Mouse (Mus musculus) embryonic facial prominence, embryonic 11.5 days (tissue): Measurements from ENCODE around the gene Plxna1. TPM values are rescaled to one million over a fixed set of nuclear protein-coding genes. Genes with fewer than 3 reads are reported as not detected.

Experiments
- ATAC-seq: fragments of 200-750 bp; cut with Nextera tagmentation; replicated peaks from 2 replicates; pipeline ENCODE4 v1.8.0; 2017; ENCODE audit warnings: low read depth; ENCODE audit not compliant: insufficient number of reproducible peaks, low FRiP score, low TSS enrichment
- DNase-seq: peaks from one replicate; pipeline ENCODE4 v3.0.0-alpha.2; 2015; ENCODE audit warnings: low spot score
- H3K27ac ChIP-seq: fragments of 300-500 bp; sonication (generic); replicated peaks from 2 replicates; pipeline ENCODE4 v1.5.1; 2014; ENCODE audit warnings: mild to moderate bottlenecking, low read depth, low read length, control low read depth
- H3K27me3 ChIP-seq: fragments of 300-500 bp; sonication (generic); 2 replicates; pipeline ENCODE4 v1.6.1; 2014; ENCODE audit warnings: mild to moderate bottlenecking, low read length, moderate library complexity, mixed read lengths; ENCODE audit not compliant: control insufficient read depth, insufficient read depth
- H3K36me3 ChIP-seq: fragments of 300-500 bp; sonication (generic); replicated peaks from 2 replicates; pipeline ENCODE4 v1.6.1; 2014; ENCODE audit warnings: low read depth, mild to moderate bottlenecking, low read length, moderate library complexity, mixed read lengths; ENCODE audit not compliant: control insufficient read depth, insufficient read depth
- H3K4me1 ChIP-seq: fragments of 300-500 bp; sonication (generic); 2 replicates; pipeline ENCODE4 v1.6.1; 2014; ENCODE audit warnings: low read length, mixed read lengths; ENCODE audit not compliant: control insufficient read depth, insufficient read depth
- H3K4me2 ChIP-seq: fragments of 300-500 bp; sonication (generic); 2 replicates; pipeline ENCODE4 v1.6.1; 2014; ENCODE audit warnings: low read depth, mild to moderate bottlenecking, control low read depth, low read length, moderate library complexity
- H3K4me3 ChIP-seq: fragments of 300-500 bp; sonication (generic); 2 replicates; pipeline ENCODE4 v1.5.1; 2014; ENCODE audit warnings: low read depth, low read length, control low read depth
- H3K9ac ChIP-seq: fragments of 300-500 bp; sonication (generic); replicated peaks from 2 replicates; pipeline ENCODE4 v1.6.1; 2014; ENCODE audit warnings: mild to moderate bottlenecking, control low read depth, low read length
- H3K9me3 ChIP-seq: fragments of 300-500 bp; sonication (generic); replicated peaks from 2 replicates; pipeline ENCODE4 v1.6.1; 2016; ENCODE audit warnings: mild to moderate bottlenecking, low read length, inconsistent platforms, mixed read lengths; ENCODE audit not compliant: control insufficient read depth
- WGBS: fragments of 180-500 bp; shearing (Covaris S2); extraction: QIAGEN DNeasy Blood & Tissue Kit; methylation state at CpG from one replicate; pipeline ENCODE4 v1.1.7; 2014; 5-methylcytosine and 5-hydroxymethylcytosine counted together
- polyA plus RNA-seq: library from polyadenylated mRNA; unstranded; fragments of >200 nt; fragmentation: Nextera tagmentation; extraction: Ambion mirVana; gene quantifications from 2 replicates; pipeline ENCODE4 v1.2.1, GENCODE M21; 2014

Plxna1 gene
- polyA plus RNA-seq, 1 experiment from 2014 or later, result 15.9 TPM

DNA sequence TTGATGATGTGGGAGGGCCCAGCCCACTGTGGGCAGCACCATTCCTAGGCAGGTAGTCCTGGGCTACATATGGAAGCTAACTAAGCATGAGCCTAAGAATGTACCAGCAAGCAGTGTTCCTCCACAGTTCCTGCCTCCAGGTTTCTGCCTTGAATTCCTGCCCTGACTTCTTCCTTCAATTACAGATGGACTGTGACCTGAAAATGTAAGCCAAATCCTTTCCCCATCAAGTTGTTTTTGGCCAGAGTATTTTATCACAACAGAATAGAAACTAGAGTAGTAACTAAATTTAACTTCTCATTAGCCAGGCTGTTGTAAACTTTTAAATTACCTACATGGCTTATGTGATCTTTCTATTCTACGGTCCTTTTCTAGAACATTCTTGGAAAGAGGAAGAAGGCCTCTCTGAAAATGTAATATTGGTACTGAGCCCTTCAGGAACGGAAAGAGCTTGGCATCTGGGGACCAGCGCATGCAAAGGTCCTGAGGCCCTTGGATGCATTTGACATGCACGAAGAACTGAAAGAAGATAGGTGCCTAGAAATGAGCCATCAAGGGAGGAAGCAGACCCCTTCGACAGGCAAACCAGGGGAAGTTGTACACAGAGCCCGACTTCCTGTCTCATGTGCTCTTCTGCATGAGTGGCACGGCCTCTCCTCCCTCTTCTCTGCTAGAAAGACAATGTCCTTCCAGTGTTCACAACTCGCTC, 66.3 kb downstream of the Plxna1 start:
- 90% methylated on average over 8 of the region's 8 CpGs for WGBS
- ATAC-seq, result no peak
- no peaks in the 10 kb centered on the region for H3K4me1 ChIP-seq
- no peaks in the 10 kb centered on the region for H3K9me3 ChIP-seq
- no peak for DNase-seq
- H3K36me3 ChIP-seq, result no peaks in the 10 kb centered on the region
- H3K9ac ChIP-seq, result no peak overlapping the region
- no peak overlapping the region for H3K27ac ChIP-seq
- H3K4me2 ChIP-seq, result no peak overlapping the region
- no peak overlapping the region for H3K4me3 ChIP-seq
- no peaks in the 10 kb centered on the region for H3K27me3 ChIP-seq

DNA sequence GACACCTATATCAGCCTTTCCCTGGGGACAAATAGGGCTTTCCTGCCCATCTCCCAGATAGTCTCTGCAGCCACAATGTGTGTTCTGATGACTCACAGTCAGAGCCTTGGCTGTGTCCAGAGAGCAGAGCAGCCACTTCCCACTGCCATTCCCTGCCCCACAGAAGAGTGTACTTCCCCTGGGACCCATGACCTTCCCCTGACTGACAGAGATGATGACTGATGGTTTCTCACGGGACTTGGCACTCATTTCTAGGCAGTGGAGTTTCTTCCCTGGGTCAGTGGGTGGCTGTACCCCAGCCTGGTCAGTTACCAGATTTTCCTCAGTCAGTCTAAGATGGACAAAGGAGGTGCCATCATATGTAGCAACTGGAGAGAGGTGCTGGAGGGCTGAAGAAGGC, 67.8 kb downstream of the Plxna1 start:
- H3K9me3 ChIP-seq, result no peaks in the 10 kb centered on the region
- H3K9ac ChIP-seq, result no peak overlapping the region
- no peak overlapping the region for H3K4me2 ChIP-seq
- WGBS, result 55% methylated on average over 1 of the region's 1 CpGs
- ATAC-seq, result no peak
- H3K4me1 ChIP-seq, result no peaks in the 10 kb centered on the region
- no peak for DNase-seq
- no peaks in the 10 kb centered on the region for H3K27me3 ChIP-seq
- H3K36me3 ChIP-seq, result no peaks in the 10 kb centered on the region
- H3K27ac ChIP-seq, result no peak overlapping the region
- H3K4me3 ChIP-seq, result no peak overlapping the region

DNA sequence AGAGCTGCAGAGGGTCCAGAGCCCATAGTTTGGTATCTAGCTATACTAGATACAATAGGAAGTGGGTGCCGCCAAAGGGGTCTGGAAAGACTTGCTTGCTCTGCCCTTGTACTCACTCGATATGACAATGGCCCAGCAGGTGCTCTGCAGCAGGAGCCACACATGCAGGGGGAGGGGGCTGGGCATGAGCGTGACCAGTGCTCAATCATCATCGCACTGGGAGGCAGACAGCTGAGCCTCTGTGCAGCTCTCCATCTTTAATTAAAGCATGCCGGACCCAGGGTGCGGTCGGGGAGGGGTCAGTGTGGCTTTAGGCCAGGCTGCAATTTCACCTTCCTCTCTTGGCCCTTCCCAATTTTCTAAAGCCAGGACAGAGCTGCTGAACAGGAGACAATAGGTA, 70.9 kb downstream of the Plxna1 start:
- no peak overlapping the region for H3K4me2 ChIP-seq
- H3K4me1 ChIP-seq, result no peaks in the 10 kb centered on the region; the same call in 1 of the 2 replicates
- H3K36me3 ChIP-seq, result no peaks in the 10 kb centered on the region
- 0 out of 2 replicates have a peak, but pooled peaks have one; percentile 35 for ATAC-seq
- no peak overlapping the region for H3K9ac ChIP-seq
- 25% methylated on average over 7 of the region's 7 CpGs for WGBS
- H3K4me3 ChIP-seq, result no peak overlapping the region
- H3K27me3 ChIP-seq, result no peaks in the 10 kb centered on the region
- no peak overlapping the region for H3K27ac ChIP-seq
- no peak for DNase-seq
- H3K9me3 ChIP-seq, result no peaks in the 10 kb centered on the region

DNA sequence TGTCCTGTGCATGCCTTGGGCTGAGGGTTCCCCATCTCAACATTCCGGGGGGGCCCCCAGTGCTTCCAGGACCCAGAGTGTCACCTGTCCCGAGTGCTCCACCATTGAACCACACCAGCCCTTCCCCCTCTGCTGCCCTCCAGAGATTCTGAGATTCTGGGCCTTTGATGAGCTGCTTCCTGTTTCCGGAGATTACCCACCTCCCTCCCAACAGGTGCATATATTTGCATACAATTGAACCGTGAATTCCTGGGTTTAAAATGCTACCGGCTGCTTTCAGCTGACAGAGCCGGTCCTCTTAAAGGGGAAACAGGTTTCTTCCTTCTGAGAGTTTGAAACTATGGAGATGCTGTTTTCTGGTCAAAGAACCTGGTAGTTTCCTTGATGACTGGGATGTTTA, 74.3 kb downstream of the Plxna1 start:
- Histone ChIP-seq H3K36me3 (no peaks in the 10 kb centered on the region), H3K4me1 (no peaks in the 10 kb centered on the region; the same call in 1 of the 2 replicates), H3K27me3 (no peaks in the 10 kb centered on the region), H3K27ac (no peak overlapping the region), H3K9me3 (peaks cover 2% of the 10 kb centered on the region; the same call in 1 of the 2 replicates), H3K4me3 (no peak overlapping the region), H3K4me2 (no peak overlapping the region), H3K9ac (no peak overlapping the region)
- no peak for ATAC-seq
- 24% methylated on average over 6 of the region's 6 CpGs for WGBS
- DNase-seq, result no peak

DNA sequence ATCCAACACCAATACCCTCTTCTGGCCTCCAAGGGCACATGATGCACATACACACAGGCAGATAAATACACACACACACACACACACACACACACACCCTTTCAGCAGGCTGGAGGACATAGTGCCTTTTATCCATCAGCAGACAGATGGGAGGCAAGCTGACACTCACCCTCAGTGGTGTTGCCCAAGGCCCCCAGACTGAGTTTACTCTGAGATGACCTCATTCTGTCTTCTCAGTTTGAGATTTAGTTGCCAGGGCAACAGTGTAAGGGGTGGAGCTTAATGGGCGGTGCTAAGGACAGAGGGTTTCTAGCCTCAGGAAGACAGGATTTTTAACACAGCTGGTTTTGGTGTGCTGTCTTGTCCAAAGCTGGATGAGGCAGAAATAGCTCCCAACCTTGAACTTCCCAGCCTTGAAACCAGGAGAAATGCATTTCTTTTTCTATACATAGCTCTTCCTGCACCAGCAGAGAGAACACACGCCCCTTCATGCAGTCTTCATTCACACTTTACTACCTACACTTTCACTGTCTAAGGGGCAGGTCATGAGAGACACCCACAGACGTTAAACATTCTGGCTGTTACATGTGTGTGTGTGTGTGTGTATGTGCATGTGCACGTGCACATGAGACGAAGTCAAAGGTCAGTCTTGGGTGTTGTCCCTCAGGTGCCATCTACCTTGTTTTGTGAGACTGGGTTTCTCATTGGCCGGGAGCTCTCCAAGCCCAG, 75.6 kb downstream of the Plxna1 start:
- ATAC-seq (peak; percentile 60), DNase-seq (peak; percentile 74)
- H3K4me1 ChIP-seq, result no peaks in the 10 kb centered on the region; the same call in 1 of the 2 replicates

DNA sequence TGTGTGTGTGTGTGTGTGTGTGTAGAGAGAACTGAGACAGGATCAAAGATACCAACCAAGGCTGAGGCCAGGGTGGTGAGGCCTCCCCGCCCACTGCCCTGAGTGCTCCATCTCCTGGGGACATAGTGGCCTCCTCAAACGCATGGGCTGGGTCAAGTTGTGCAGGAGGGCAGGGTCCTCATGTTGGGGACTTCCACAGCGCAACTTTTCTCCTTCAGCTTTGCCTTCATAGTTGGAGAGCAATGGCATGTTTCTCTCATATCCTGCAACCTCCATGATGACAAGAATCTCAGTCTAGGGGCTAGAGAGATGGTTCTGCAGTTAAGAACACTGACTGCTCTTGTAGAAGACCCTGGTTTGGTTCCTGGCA, 76.1 kb downstream of the Plxna1 start:
- WGBS, result 72% methylated on average over 3 of the region's 3 CpGs
- Histone ChIP-seq H3K9me3 (peaks cover 3% of the 10 kb centered on the region; the same call in 1 of the 2 replicates), H3K36me3 (no peaks in the 10 kb centered on the region), H3K27me3 (no peaks in the 10 kb centered on the region), H3K4me1 (no peaks in the 10 kb centered on the region; the same call in 1 of the 2 replicates), H3K27ac (no peak overlapping the region), H3K4me3 (no peak overlapping the region), H3K4me2 (no peak overlapping the region), H3K9ac (no peak overlapping the region)
- DNase-seq, result no peak
- ATAC-seq, result no peak

More for the DNA sequence above, 75.6 kb downstream of the Plxna1 start:
- 48% methylated on average over 6 of the region's 6 CpGs for WGBS
- Histone ChIP-seq H3K9ac (no peak overlapping the region), H3K4me2 (no peak overlapping the region), H3K36me3 (no peaks in the 10 kb centered on the region), H3K4me3 (no peak overlapping the region), H3K9me3 (peaks cover 3% of the 10 kb centered on the region; the same call in 1 of the 2 replicates), H3K27me3 (no peaks in the 10 kb centered on the region), H3K27ac (no peak overlapping the region)

DNA sequence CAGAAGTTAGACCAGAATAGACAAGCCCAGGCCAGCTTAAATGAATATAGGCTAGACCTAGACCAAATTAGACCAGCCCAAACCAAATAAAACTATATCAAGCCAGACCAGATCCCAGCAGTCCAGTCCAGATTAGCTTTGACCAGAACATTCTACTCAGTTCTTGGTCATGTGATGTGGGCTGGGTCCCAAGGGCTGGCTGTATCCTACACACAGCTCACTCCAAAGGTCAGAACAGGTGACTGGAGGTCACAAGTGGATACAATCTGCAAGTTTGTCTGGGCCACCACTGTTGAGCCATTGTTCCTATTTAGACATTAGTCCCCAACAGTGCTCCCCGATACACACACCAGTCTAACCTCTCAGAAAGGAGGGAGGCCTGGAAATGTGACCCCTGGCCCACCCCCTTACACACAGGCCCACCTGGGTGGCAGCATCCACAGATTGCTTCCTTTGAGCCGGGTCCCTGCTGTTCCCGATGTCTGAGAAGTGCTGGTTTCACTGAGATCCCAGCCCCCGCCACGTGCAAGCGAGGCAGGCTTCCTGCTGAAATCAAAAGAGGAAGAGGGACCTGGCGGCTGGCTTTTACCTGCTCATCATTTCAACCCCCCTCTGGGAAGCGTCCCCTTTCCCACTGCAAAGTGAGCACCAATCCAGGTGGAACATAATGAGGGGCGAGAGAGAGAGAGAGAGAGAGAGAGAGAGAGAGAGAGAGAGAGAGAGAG, 76.7 kb downstream of the Plxna1 start:
- Histone ChIP-seq H3K27ac (no peak overlapping the region), H3K9ac (no peak overlapping the region), H3K9me3 (peaks cover 3% of the 10 kb centered on the region; the same call in 1 of the 2 replicates), H3K27me3 (no peaks in the 10 kb centered on the region), H3K4me3 (no peak overlapping the region), H3K4me1 (no peaks in the 10 kb centered on the region; the same call in 1 of the 2 replicates), H3K4me2 (no peak overlapping the region), H3K36me3 (no peaks in the 10 kb centered on the region)
- DNase-seq, result no peak
- 43% methylated on average over 8 of the region's 9 CpGs for WGBS
- no peak for ATAC-seq
